Mouse (Mus musculus) CH12.LX (cell line): ENCODE measurements around the gene Cib2.

ENCODE experiments used
- CTCF ChIP-seq, 2 experiments: IDR thresholded peaks in 1 of 2; conservative IDR thresholded peaks in 1 of 2; 2 replicates each; pipeline ENCODE4 v1.5.1; 2011 to 2012; ENCODE audit warnings: low read depth in 2 of 2, low read length in 2 of 2, improper control_type of control experiment in 1 of 2, inconsistent platforms in 1 of 2, mild to moderate bottlenecking in 1 of 2, moderate library complexity in 1 of 2
- E2F4 ChIP-seq: IDR thresholded peaks from 2 replicates; pipeline ENCODE4 v1.6.1; 2011; ENCODE audit warnings: low read depth, low read length, improper control_type of control experiment; ENCODE audit not compliant: insufficient replicate concordance
- ETS1 ChIP-seq: conservative IDR thresholded peaks from 2 replicates; pipeline ENCODE4 v1.6.1; 2012; ENCODE audit warnings: low read depth, mild to moderate bottlenecking, inconsistent platforms, low read length, improper control_type of control experiment, moderate library complexity

DNA sequence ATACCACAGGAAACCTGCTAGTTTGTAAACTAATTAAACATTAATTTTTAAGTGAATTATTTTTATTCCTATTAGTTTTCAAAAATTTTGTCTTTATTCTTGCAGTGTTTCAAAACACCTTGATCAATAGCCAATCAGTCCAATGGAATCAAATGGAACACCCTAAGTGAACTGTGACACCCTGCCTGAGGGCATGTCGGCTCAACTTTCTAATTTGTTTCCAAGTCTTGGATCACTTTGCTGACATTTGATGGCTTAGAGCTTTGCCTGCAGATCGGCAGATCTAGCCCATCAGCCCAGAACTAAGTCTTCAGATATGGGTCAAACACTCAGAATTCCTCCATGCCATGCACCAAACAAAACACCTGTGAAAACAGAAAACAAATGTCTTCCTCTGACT lies 44.0 kb downstream of the Cib2 start:
- TF ChIP-seq ETS1: no peak
- TF ChIP-seq E2F4: no peak
- no peak for TF ChIP-seq CTCF (conservative IDR thresholded peaks at IDR 0.05 in 1 of 2, IDR thresholded peaks at IDR 0.05 in 1 of 2; ENCODE audit: low read depth in 2 of 2, low read length in 2 of 2)
